Mouse (Mus musculus) layer of hippocampus, adult 2 months (tissue): ENCODE measurements around the gene Olfr1369-ps1. TPM values are rescaled to one million over a fixed set of nuclear protein-coding genes. Genes with fewer than 3 reads are reported as not detected.
"Not testable (repeated sequence)": the region's sequence is repeated elsewhere in the genome, so short reads cannot be mapped to it uniquely, and the experiment has no call there.

Source experiments
- DNase-seq, 2 experiments: peaks; one replicate each; pipeline ENCODE4 v3.0.0; 2022; ENCODE audit warnings: low spot score in 2 of 2
- H3K27ac ChIP-seq: fragments of 200-600 bp; 2 replicates; pipeline ENCODE4 v1.8.1; 2022
- H3K4me3 ChIP-seq: fragments of 200-600 bp; 2 replicates; pipeline ENCODE4 v1.8.1; 2022; ENCODE audit warnings: mild to moderate bottlenecking
- CTCF ChIP-seq: fragments of 200-600 bp; conservative IDR thresholded peaks from 2 replicates; pipeline ENCODE4 v1.8.1; 2022; ENCODE audit warnings: antibody characterized with exemption, mild to moderate bottlenecking, moderate library complexity
- long read RNA-seq, 2 experiments: library from polyadenylated mRNA; stranded (forward); transcript quantifications; one replicate each; pipeline ENCODE4 v2.0.0; 2021; ENCODE audit warnings: borderline mapping rate in 2 of 2
- total RNA-seq, 2 experiments: library from RNA; stranded (reverse); gene quantifications; 2 replicates each; pipeline ENCODE4 v1.2.3; 2021

The Olfr1369-ps1 gene
- total RNA-seq, result not detected
- long read RNA-seq, experiment 1, partial matches to known transcripts, result 0 of 1 reads
- long read RNA-seq, experiment 1, other reads (novel, unspliced or antisense), result 1 of 1 reads
- long read RNA-seq, experiment 2, partial matches to known transcripts, result 0 of 1 reads
- long read RNA-seq, experiment 2, other reads (novel, unspliced or antisense), result 1 of 1 reads

DNA sequence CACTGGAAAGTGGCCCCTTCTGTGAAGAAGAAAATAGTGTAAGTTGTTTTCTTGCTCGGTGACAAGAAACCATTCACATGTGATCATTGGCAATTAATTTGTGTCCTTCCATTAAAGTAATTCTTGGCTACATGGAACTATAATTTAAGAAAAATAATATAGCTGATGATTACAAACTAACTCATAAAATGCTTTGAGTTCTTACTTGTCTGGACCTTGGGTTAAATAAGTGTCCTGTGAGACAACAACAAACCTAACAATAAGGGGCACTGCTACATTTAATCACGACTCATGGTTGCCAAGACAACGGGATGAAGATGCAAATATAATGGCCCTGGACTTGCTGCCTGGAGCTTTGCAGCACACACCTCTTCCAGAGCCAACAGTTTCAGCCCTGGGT, at the start of gene Olfr1369-ps1:
Olfr1369-ps1 (plus strand) TSS at position 301 of the 400 bp plus-strand sequence.
- H3K27ac ChIP-seq, DNase-seq: not testable (repeated sequence)

DNA sequence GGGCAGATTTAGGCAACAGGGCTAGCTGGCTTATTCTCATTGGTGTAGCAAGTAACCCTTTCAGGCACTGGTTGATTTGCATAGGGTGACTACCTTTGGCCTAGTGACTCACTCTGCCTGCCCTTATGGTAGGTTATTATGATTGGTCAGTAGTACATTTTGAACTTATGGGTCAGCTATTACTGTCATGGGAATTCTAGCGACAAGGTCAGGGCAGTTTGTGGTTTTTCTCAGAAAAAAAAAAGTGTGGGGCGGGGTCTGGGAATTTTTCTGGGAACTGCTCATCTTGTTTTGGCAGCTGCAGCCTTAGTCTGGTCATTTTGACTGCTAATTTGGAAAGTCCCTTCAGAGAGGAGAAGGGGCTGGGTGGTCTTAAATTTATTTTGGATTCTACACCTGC, 45.3 kb upstream of the Olfr1369-ps1 start:
- Histone ChIP-seq H3K27ac (no peak overlapping the region), H3K4me3 (no peak overlapping the region)
- TF ChIP-seq CTCF, result no peak
- DNase-seq, result no peak

More for the DNA sequence above, at the start of gene Olfr1369-ps1:
- H3K4me3 ChIP-seq, result not testable (repeated sequence)

DNA sequence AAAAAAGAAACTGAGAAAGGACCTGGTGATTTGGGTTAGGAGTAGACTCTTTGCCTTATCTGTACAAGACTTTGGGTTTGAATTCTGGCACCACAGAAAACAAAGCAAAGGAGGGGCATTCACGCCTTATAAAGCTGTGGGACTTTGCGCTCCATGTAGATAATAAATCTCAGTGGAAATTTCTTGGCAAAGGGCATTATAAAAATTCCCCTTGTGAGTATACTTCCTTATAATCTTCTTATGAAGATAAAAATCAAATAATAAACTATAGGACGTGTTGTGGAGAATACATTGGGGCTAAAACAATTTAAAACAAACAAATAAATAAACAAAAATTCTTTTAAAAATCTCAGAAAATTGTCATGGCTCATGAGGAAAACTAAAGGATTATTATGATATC, 36.4 kb upstream of the Olfr1369-ps1 start, which contains the start of gene Olfr1370:
Olfr1370 (minus strand) TSS at position 101 of the 400 bp plus-strand sequence.
- DNase-seq, result no peak
- Histone ChIP-seq H3K4me3 (no peak within 1 kb of the TSS), H3K27ac (no peak within 1 kb of the TSS)
- no peak for TF ChIP-seq CTCF

DNA sequence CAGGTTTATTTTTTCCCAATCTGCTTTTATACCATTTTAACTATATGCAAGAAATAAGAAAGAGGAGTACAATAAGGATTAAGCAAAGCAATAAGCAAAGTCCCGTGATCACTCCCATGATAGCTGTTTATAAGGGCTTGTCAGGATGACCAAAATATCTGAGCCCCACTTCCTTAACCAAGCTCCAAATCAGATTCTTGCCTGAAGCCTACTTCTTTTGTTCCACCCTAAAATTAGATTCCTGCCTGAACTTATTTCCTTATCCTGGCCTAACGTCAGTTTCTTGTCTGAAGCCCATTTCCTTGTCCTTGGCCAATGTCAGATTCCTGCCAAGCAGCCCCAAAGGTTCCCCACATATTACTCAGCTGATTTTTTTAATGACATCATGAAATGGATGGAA, 28.6 kb upstream of the Olfr1369-ps1 start:
- H3K4me3 ChIP-seq, result no peak overlapping the region
- no peak for DNase-seq
- TF ChIP-seq CTCF, result no peak

DNA sequence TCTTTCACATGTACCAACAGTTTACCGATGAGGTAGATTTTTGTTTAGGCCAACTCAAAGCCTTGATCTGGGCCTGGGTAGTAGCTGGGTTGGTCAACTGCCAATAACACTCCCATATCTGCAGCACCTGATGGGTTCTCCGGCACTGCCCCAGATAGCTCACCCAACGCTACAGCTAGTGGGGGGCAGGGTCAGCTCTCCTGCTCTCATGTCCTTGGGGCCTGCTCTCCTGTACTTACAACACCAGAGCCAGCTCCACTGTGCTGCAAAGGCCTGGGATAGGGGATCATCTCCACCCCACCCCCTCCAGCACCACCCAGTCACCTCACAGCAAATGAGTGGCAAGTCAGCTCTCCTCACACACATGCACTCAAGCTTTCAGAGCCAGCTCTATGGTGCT, 1.5 kb upstream of the Olfr1369-ps1 start:
- H3K4me3 ChIP-seq, result no peak overlapping the region
- H3K27ac ChIP-seq, result no peak overlapping the region
- no peak for TF ChIP-seq CTCF
- DNase-seq, result no peak

More for the DNA sequence above, 28.6 kb upstream of the Olfr1369-ps1 start:
- no peak overlapping the region for H3K27ac ChIP-seq

DNA sequence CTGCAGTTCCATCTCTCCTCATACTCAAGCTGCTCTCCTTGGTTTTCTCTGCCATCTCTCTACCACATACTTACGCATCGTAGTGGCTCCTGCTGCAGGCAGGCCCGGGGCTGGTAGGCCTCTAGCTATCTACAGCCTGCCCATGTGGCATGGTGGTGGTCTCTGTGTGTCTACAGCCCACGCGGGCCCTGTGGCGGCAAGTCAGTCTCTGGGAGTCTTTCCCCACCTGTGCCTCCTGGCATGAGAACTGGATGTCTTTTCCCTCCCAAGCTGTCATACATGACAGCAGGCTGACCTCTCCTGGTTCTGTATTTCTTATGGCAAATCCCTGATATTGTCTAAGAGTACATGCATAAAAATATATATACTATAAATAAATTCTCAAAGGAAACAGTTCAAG, 842 bp upstream of the Olfr1369-ps1 start:
- TF ChIP-seq CTCF, result no peak
- no peak overlapping the region for H3K27ac ChIP-seq
- no peak overlapping the region for H3K4me3 ChIP-seq
- DNase-seq, result no peak

DNA sequence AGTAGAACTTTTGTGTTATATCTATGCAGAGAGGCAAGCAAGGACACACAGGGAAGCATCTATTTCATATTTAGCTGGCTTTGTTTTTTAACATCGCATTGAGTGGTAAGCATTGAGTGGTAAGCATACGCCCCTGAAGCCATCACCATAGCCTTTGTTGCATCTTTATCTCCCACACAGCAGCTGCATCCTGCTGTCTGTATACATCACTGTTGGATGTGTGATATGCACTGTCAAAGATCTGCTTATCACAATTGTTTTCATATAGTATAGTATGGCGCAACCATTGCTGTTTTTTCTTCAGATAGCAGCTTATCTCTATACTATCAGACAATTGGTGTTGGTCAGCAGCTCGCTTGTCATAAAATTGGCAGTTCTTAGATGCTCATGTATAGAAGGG, 2.8 kb downstream of the Olfr1369-ps1 start:
- no peak overlapping the region for H3K27ac ChIP-seq
- no peak overlapping the region for H3K4me3 ChIP-seq
- TF ChIP-seq CTCF, result no peak
- DNase-seq, result no peak

DNA sequence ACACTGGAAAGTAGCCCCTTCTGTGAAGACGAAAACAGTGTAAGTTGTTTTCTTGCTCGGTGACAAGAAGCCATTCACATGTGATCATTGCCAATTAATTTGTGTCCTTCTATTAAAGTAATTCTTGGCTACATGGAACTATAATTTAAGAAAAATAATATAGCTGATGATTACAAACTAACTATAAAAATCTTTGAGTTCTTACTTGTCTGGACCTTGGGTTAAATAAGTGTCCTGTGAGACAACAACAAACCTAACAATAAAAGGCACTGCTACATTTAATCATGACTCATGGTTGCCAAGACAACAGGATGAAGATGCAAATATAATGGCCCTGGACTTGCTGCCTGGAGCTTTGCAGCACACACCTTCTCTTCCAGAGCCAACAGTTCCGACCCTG, 18.1 kb downstream of the Olfr1369-ps1 start, which contains the start of gene Olfr263:
Olfr263 (plus strand) TSS at position 301 of the 400 bp plus-strand sequence.
- not testable (repeated sequence) for H3K4me3 ChIP-seq, DNase-seq, H3K27ac ChIP-seq

DNA sequence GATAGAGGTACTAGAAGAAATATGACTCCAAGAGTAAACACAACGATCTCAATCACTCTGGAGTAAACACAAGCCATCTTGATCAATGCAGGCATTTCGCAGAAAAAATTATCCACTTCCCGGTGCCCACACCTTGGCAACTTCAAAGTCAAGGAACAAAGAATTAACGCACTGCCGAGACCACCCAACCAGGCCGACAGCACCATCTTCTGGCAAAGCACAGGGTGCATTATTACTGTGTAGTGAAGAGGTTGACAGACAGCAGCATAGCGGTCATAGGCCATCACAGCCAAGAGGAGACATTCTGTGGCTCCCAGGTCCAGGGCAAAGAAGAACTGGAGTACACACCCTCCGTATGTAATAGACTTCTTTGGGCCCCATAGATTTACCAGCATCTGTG, 31.1 kb downstream of the Olfr1369-ps1 start:
- no peak for DNase-seq
- Histone ChIP-seq H3K27ac (no peak overlapping the region), H3K4me3 (no peak overlapping the region)
- peak; percentile 27; the same call in 1 of the 2 replicates for TF ChIP-seq CTCF

DNA sequence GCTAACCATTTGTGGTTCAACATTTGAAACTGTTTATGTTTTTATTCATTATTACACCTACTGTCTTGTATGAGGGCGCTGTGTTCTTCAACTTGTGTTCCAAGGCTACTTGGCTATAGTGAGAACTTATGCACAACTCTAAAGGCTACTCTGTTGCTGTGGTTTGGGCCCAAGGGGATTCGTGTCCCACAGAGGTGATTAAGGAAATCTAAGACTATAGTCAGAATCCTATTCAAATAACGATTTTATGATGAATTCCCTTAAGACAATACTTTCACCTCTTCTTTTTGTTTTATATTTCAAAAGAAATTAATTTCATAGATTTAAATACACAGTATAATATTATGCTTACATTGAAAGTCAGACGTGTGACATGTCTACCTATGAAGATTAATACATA, 34.5 kb downstream of the Olfr1369-ps1 start, which contains the start of gene Olfr1368:
Olfr1368 (minus strand) TSS at position 101 of the 400 bp plus-strand sequence.
- no peak within 1 kb of the TSS for H3K4me3 ChIP-seq
- no peak within 1 kb of the TSS for H3K27ac ChIP-seq
- no peak for DNase-seq
- TF ChIP-seq CTCF, result no peak

DNA sequence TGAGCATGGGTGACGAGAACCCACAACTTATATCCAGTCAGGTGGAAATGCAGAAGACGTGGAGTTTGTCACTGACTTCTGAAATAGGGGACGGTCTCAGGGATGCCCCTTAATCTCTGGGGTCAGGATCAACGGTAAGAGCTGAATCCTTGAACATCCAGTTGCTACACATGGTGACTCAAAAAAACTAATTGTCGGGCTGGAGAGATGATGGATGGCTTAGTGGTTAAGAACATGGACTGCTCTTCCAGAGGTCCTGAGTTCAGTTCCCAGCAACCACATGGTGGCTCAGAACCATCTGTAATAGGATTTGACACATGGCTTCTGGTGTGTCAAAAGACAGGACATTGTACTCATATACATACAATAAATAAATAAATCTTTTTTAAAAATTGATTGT, 44.6 kb downstream of the Olfr1369-ps1 start:
- no peak for DNase-seq
- no peak overlapping the region for H3K27ac ChIP-seq
- no peak for TF ChIP-seq CTCF
- no peak overlapping the region for H3K4me3 ChIP-seq

DNA sequence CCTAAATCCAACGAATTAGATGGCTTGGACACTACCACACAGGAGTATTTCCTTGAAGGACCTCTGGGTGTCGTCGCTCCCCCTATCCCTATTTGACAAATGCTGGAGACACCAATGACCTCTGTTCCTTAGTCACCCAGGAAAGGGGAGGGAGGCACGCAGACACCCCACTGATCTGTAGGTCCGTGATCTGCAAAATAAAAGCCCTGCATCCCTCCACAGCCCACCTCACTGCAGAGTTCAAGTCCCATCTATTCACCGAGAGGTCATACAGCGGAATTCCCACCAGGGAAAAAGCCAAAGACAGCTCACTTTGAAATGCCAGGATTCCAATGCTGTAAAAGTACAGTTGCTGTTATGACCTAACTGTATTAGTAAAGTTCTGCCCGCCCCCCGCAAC, 46.8 kb downstream of the Olfr1369-ps1 start:
- TF ChIP-seq CTCF, result 0 out of 2 replicates have a peak, but pooled peaks have one; percentile 7
- Histone ChIP-seq H3K27ac (no peak overlapping the region), H3K4me3 (no peak overlapping the region)
- DNase-seq, result no peak

DNA sequence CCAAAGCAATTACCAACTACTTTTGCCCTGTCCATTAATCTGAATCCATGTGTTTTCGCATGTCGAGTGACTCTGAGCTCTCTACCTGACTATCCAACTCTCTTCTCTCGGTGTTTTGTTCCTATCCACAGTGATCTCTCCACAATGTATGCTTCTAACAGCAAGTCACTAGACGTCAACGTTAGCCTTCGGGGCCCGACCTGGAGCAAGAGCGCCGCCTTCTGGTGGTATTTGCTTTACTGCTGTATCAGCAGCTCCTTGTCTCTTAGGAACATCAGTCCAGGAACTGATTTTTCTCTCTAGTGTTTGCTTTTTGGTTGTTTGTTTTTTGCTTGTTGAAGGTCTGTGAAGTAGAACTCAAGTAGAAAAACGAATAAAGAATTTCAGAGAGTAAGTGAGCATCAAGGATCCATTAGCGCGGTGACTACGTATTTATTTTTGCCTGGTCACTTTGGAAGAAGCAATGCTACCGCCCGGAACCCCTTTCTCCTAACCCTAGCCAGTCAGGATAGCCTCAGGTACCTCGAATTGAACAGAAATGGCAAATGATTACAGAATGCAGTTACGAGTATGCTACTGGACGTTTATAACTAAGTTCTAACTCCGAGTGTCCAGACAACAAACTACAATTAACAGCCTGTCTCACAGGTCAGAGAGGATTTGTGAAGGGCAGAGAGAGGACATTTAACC, 47.6 kb downstream of the Olfr1369-ps1 start:
- peak; percentile 94 for TF ChIP-seq CTCF
- DNase-seq, result peak in 1 of 2 experiments; percentile 84
- H3K27ac ChIP-seq, result no peak overlapping the region
- H3K4me3 ChIP-seq, result peak overlapping the region; percentile 76

DNA sequence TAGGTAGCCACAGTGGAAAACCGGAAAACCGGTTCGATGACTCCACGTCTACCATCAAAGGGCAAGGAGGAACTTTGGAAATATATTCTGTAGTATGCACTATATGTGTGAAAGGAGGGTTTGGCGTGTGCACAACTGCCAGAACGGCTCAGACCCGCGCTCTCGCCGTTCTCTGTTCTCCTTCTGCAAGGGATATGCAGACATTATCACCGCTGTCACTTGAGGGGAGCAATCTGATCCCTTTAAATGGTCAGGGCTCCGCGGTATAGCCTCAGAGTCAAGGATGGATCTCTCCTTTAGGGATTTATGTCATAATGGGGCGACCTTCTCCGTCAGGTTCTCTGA, 48.2 kb downstream of the Olfr1369-ps1 start:
- no peak for DNase-seq
- H3K4me3 ChIP-seq, result peak overlapping the region; percentile 76
- 0 out of 2 replicates have a peak overlapping the region, but pooled peaks have one; percentile 0 for H3K27ac ChIP-seq
- no peak for TF ChIP-seq CTCF
